Mouse (Mus musculus) lung, embryonic 15.5 days (tissue): ENCODE results near the gene Abcb1b. TPM values are rescaled to one million over a fixed set of nuclear protein-coding genes. Genes with fewer than 3 reads are reported as not detected.
"Not testable (repeated sequence)": the region's sequence is repeated elsewhere in the genome, so short reads cannot be mapped to it uniquely, and the experiment has no call there.

ENCODE experiments used
- ATAC-seq: fragments of 200-750 bp; cut with Nextera tagmentation; 2 replicates; pipeline ENCODE4 v1.8.0; 2017; ENCODE audit warnings: moderate number of reproducible peaks, borderline replicate concordance; ENCODE audit not compliant: low FRiP score, low TSS enrichment; ENCODE audit errors: extremely low read depth
- H3K27ac ChIP-seq: fragments of 300-500 bp; sonication (generic); 2 replicates; pipeline ENCODE4 v1.5.1; 2015; ENCODE audit warnings: moderate library complexity, mild to moderate bottlenecking, inconsistent platforms
- H3K27me3 ChIP-seq: fragments of 300-500 bp; sonication (generic); 2 replicates; pipeline ENCODE4 v1.6.1; 2015; ENCODE audit warnings: inconsistent platforms
- H3K36me3 ChIP-seq: fragments of 300-500 bp; sonication (generic); 2 replicates; pipeline ENCODE4 v1.6.1; 2015; ENCODE audit warnings: inconsistent platforms
- H3K4me1 ChIP-seq: fragments of 300-500 bp; sonication (generic); 2 replicates; pipeline ENCODE4 v1.6.1; 2015; ENCODE audit warnings: inconsistent platforms
- H3K4me2 ChIP-seq: fragments of 300-500 bp; sonication (generic); 2 replicates; pipeline ENCODE4 v1.6.1; 2015; ENCODE audit warnings: inconsistent platforms, mild to moderate bottlenecking, moderate library complexity
- H3K4me3 ChIP-seq: fragments of 300-500 bp; sonication (generic); 2 replicates; pipeline ENCODE4 v1.5.1; 2015; ENCODE audit warnings: mild to moderate bottlenecking, inconsistent platforms
- H3K9ac ChIP-seq: fragments of 300-500 bp; sonication (generic); 2 replicates; pipeline ENCODE4 v1.6.1; 2015; ENCODE audit warnings: inconsistent platforms
- H3K9me3 ChIP-seq: fragments of 300-500 bp; sonication (generic); 2 replicates; pipeline ENCODE4 v1.6.1; 2016; ENCODE audit warnings: inconsistent platforms
- WGBS: fragments of 180-500 bp; shearing (Covaris S2); methylation state at CpG from one replicate; pipeline ENCODE4 v1.1.7; 2015; 5-methylcytosine and 5-hydroxymethylcytosine counted together
- polyA plus RNA-seq: library from polyadenylated mRNA; unstranded; fragments of >200 nt; fragmentation: Nextera tagmentation; extraction: Ambion mirVana; gene quantifications from 2 replicates; pipeline ENCODE4 v1.2.1, GENCODE M21; 2015

The Abcb1b gene
- 1.4 and 1.6 TPM in 2 replicates for polyA plus RNA-seq

GRCm38 (mm10) chr5:8797987-8798751, at the start of gene Abcb1b:
Abcb1b (plus strand) TSS chr5:8798147.
- H3K36me3 ChIP-seq: no peaks in the 10 kb centered on the region
- H3K27me3 ChIP-seq: no peaks in the 10 kb centered on the region
- H3K9me3 ChIP-seq: no peaks in the 10 kb centered on the region
- peak within 1 kb of the TSS; percentile 100 for H3K4me2 ChIP-seq
- peak; percentile 89; the same call in 1 of the 2 replicates for ATAC-seq
- WGBS: under 1% methylated on average over 48 of the region's 48 CpGs
- H3K27ac ChIP-seq: no peak within 1 kb of the TSS
- H3K9ac ChIP-seq: peak within 1 kb of the TSS; percentile 43
- peaks cover 6% of the 10 kb centered on the region for H3K4me1 ChIP-seq
- H3K4me3 ChIP-seq: peak within 1 kb of the TSS; percentile 56

GRCm38 (mm10) chr5:8772866-8773265, 25.1 kb upstream of the Abcb1b start:
- ATAC-seq: no peak
- 59% methylated on average over 3 of the region's 3 CpGs for WGBS
- Histone ChIP-seq H3K27ac (no peak overlapping the region), H3K9ac (no peak overlapping the region), H3K27me3 (no peaks in the 10 kb centered on the region), H3K4me1 (no peaks in the 10 kb centered on the region), H3K4me2 (no peak overlapping the region), H3K4me3 (no peak overlapping the region), H3K36me3 (no peaks in the 10 kb centered on the region), H3K9me3 (no peaks in the 10 kb centered on the region)

- Histone ChIP-seq H3K4me1 (no peaks in the 10 kb centered on the region), H3K27me3 (no peaks in the 10 kb centered on the region), H3K9ac (no peak overlapping the region), H3K9me3 (no peaks in the 10 kb centered on the region), H3K4me3 (no peak overlapping the region), H3K27ac (no peak overlapping the region), H3K36me3 (no peaks in the 10 kb centered on the region), H3K4me2 (no peak overlapping the region)
- 62% methylated on average over 2 of the region's 2 CpGs for WGBS
- ATAC-seq: no peak
Measured at GRCm38 (mm10) chr5:8778311-8778710, 19.6 kb upstream of the Abcb1b start.

DNA sequence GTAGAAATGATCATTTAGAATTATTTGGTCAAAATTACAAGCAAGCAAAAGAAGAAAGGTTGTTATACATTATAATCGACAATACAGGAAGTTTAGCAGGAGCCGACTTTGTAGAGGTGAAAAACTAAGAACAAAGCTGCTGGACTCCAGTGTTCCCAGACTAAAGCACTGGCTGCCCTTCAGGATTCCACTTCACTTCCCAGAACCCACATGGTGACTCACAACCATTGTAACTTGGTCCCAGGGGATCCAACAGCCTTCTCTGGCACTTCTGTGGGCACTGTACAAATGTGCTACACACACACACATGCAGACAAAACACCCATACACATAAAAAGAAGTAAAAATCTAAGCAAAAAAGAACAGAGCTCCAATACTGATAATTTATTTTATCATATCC, 19.2 kb upstream of the Abcb1b start:
- Histone ChIP-seq H3K36me3 (no peaks in the 10 kb centered on the region), H3K4me1 (no peaks in the 10 kb centered on the region), H3K9me3 (no peaks in the 10 kb centered on the region), H3K4me2 (no peak overlapping the region), H3K4me3 (no peak overlapping the region), H3K27ac (no peak overlapping the region), H3K27me3 (no peaks in the 10 kb centered on the region), H3K9ac (no peak overlapping the region)
- 79% methylated on average over 2 of the region's 2 CpGs for WGBS
- no peak for ATAC-seq

DNA sequence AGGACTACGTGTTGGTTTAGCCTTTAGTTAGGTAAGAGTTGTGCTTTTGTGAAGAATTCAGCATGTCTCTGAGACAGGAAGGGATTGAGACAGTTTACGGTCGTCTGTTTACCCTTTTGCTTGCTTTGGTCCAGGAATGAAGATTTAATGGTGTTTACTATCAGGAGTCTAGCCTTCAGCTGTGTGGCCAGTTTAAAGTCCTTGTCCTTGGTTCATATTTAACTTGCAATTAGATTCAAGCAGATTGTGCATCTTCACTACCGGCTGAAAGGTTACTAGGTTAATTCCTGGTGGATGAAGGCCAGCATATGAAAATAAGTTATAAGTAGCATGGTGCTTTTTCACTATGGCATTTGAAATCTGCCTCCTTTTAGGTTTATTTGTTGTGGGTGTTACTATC, 5.7 kb upstream of the Abcb1b start:
- Histone ChIP-seq H3K9me3 (no peaks in the 10 kb centered on the region), H3K9ac (no peak overlapping the region), H3K4me3 (no peak overlapping the region), H3K27me3 (no peaks in the 10 kb centered on the region), H3K36me3 (no peaks in the 10 kb centered on the region), H3K4me1 (no peaks in the 10 kb centered on the region), H3K4me2 (no peak overlapping the region), H3K27ac (no peak overlapping the region)
- WGBS: 45% methylated on average over 4 of the region's 4 CpGs
- ATAC-seq: no peak

DNA sequence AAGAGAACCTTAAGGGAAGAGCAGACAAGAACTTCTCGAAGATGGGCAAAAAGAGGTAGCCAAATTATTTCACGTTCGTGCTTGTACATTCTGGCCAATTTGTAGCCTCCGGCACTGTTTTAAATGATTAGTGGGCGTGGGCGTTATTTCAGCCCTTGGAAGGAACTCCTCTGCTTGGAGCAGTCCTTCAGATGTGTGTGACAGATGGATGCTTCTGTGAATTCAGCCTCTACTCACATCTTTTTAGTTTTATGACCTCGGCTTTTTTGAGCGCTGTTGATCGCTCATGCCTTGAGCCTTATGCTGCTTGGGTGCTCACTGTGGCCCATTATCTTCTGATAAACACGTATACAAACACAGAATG, 787 bp downstream of the Abcb1b start:
- no peaks in the 10 kb centered on the region for H3K9me3 ChIP-seq
- H3K27ac ChIP-seq: no peak overlapping the region
- peak overlapping the region; percentile 100 for H3K4me2 ChIP-seq
- 26% methylated on average over 10 of the region's 10 CpGs for WGBS
- no peaks in the 10 kb centered on the region for H3K36me3 ChIP-seq
- no peaks in the 10 kb centered on the region for H3K27me3 ChIP-seq
- peak overlapping the region; percentile 56 for H3K4me3 ChIP-seq
- H3K4me1 ChIP-seq: peaks cover 6% of the 10 kb centered on the region
- no peak overlapping the region; the same call in 1 of the 2 replicates for H3K9ac ChIP-seq
- no peak for ATAC-seq

DNA sequence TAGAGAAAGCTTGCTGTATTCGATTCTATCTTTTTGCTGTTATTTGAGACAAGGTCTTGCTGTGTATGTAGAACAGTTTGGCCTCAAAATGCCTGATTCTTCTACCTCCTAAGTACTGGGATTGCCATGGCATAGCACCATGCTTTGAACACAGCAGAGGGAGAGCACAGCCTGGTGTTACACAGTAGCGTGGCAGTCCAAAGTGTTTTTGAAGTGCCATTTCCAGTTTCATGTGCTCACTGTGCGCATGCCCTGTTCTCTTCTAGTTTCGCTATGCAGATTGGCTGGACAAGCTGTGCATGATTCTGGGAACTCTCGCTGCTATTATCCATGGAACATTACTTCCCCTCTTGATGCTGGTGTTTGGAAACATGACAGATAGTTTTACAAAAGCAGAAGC, 7.8 kb downstream of the Abcb1b start:
- no peaks in the 10 kb centered on the region for H3K9me3 ChIP-seq
- H3K27me3 ChIP-seq: no peaks in the 10 kb centered on the region
- no peak overlapping the region for H3K27ac ChIP-seq
- no peak overlapping the region for H3K4me3 ChIP-seq
- whole genome bisulfite sequencing: 76% methylated on average over 5 of the region's 5 CpGs
- no peak overlapping the region for H3K9ac ChIP-seq
- H3K4me1 ChIP-seq: no peaks in the 10 kb centered on the region
- ATAC-seq: no peak
- H3K4me2 ChIP-seq: no peak overlapping the region
- no peaks in the 10 kb centered on the region for H3K36me3 ChIP-seq

- Histone ChIP-seq H3K9ac (no peak overlapping the region), H3K4me3 (no peak overlapping the region), H3K4me1 (no peaks in the 10 kb centered on the region), H3K36me3 (no peaks in the 10 kb centered on the region), H3K27me3 (no peaks in the 10 kb centered on the region), H3K4me2 (no peak overlapping the region), H3K9me3 (no peaks in the 10 kb centered on the region), H3K27ac (no peak overlapping the region)
- 77% methylated on average over 9 of the region's 9 CpGs for WGBS
- no peak for ATAC-seq
Measured at GRCm38 (mm10) chr5:8807137-8808004, 9.4 kb downstream of the Abcb1b start.

DNA sequence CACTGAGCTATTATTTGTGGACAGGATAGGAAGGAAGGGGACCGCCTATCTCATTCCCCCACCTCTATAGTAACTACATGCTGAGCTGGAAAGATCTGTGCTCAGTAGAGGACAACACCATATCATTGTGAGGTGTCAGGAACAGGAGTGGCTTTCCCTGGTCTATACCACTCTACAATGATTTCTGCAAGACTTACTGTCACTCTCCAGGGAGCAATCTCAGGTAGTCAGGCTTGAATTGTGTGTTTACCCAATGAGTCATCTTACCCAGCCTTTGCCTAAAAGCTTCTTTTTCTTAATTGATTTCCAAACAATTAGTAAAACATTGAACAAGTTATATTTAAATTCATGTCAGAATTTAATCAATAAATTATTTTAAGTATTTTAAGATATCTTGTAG, 15.9 kb downstream of the Abcb1b start:
- Histone ChIP-seq H3K36me3 (no peaks in the 10 kb centered on the region), H3K4me2 (no peak overlapping the region), H3K4me1 (no peaks in the 10 kb centered on the region), H3K4me3 (no peak overlapping the region), H3K27ac (no peak overlapping the region), H3K9ac (no peak overlapping the region), H3K9me3 (no peaks in the 10 kb centered on the region), H3K27me3 (no peaks in the 10 kb centered on the region)
- no peak for ATAC-seq
- 89% methylated on average over 1 of the region's 1 CpGs for WGBS

DNA sequence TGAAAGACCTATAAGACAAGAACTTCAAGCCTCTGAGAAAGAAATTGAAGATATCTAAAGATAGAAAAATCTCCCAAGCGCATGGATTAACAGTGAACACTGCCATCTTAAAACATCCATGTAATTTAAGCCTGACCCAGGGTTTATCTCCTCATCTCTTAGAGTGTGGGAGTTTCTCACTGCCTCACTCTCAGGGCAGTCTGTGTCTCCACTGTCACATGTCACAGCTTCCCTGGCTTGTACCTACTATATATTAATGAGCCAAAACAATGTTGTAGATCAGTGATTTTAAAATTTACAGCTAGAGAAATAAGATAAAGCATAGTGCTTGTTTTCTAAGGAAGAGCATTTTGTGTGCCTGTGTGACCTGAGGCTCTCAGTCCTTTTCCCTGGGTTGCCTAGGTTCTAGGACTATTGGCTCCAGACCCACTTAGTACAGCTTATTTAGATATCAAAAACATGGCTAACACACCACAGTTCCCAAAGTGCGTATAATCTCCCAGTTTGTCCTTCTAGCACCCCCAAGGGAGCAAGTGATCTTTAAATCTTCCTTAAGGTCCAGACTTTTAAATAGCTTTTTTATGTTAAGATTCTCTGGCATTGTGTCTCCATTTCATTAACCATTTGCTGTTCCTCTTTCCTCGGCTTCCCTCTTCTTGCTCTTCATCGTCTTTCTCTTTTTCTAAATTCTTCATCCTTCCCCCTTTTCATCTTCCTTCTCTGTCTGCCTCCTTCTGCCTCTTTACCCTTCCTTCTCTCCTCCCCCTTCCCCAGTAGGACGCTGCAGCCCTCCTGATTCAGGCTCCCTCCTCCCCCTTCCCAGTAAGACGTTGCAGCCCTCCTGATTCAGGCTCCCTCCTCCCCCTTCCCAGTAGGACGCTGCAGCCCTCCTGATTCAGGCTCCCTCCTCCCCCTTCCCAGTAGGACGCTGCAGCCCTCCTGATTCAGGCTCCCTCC, 22.0 kb downstream of the Abcb1b start:
- Histone ChIP-seq H3K27me3 (no peaks in the 10 kb centered on the region), H3K4me1 (no peaks in the 10 kb centered on the region), H3K9me3 (no peaks in the 10 kb centered on the region), H3K36me3 (no peaks in the 10 kb centered on the region), H3K9ac (no peak overlapping the region), H3K27ac (no peak overlapping the region), H3K4me2 (peak overlapping the region; percentile 48), H3K4me3 (peak overlapping the region; percentile 20; the same call in 1 of the 2 replicates)
- WGBS: 16% methylated on average over 7 of the region's 8 CpGs
- no peak for ATAC-seq

GRCm38 (mm10) chr5:8820592-8821104, 22.7 kb downstream of the Abcb1b start:
- Histone ChIP-seq H3K4me3 (peak overlapping the region; percentile 20; the same call in 1 of the 2 replicates), H3K4me2 (peak overlapping the region; percentile 48)
- H3K27ac ChIP-seq, H3K9ac ChIP-seq, ATAC-seq, H3K36me3 ChIP-seq, H3K9me3 ChIP-seq, H3K4me1 ChIP-seq, H3K27me3 ChIP-seq: not testable (repeated sequence)
- WGBS: 2% methylated on average over 5 of the region's 6 CpGs
